Mouse (Mus musculus) T-helper 1 cell (primary cell): ENCODE measurements at regions not wholly inside any gene's neighbourhood (a gene's known extent, or its start where the extent isn't known, plus 50 kb on each side); places are given as distances from the start of the nearest gene placed in this dataset.

Source experiments
- in situ Hi-C: fragments of 300-600 bp; cut with MboI, MseI; formaldehyde crosslinking; loops from one replicate; pipeline ENCODE4 v1.15.1; 2025; ENCODE audit warnings: high pct_unique_total_duplicates

DNA sequence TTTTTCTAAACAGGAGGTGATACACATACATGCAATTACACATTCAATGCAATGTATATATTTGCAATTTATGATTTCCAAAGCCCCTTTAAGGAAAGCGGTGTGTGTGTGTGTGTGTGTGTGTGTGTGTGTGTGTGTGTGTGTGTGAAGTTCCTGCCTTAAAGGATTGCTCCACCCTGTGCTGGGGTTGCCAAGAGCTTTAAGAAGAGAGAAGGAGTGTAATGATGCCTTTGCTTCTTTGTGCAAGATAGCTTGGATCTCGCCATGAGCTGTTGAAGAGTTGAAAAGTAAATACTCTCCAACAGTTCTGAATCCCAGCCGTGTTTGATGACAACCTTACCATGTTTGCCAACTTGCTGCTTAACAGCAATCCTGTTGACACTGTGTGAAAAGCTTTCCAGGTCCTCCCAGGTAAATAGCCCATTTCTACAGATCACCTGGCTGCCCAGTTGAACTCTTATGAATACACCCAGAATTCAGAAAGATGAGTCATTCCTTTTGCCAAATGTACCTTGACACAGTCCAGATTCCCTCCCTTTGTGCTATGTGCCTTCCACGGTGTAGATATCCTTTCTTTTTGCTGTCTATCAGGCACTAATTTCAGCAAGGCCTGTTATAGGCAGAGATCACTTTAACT, 216.3 kb downstream of the Ikzf2 start:
- in situ Hi-C loops, result no loop called here

DNA sequence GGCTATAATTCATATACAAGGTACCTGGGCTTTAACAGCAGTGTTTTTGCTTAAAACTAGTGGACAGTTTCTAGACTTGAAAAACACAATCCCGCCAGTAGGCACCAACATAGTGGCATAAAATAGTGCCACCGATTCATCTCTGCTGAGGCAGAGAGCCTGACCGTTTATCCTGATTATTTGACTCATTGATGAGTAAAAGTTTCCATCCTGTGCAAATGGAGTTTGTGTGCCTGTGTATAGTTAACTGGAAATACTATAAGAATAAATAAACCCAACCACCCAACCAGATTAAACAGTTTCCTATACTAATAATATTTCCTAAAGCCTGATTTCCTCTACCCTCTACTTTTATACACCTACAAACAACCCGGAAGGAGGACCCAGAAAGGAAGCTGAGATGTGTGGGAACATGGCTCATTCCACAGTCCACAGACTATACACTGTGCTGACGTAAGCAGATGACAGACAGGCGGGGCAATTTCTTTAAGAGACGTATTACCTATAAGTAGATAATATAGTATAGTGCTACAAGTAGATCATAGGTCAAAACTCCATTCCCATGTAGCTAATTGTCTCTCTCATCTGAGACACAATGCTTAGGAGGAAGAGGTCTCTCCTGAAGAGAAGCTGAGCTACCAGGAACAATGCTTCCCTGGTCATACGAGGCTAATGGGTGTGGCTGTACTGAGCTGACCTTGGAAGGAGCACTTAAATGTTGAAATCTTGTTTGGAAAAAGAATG, 217.7 kb downstream of the Ikzf2 start:
- in situ Hi-C loops, result no loop called here

DNA sequence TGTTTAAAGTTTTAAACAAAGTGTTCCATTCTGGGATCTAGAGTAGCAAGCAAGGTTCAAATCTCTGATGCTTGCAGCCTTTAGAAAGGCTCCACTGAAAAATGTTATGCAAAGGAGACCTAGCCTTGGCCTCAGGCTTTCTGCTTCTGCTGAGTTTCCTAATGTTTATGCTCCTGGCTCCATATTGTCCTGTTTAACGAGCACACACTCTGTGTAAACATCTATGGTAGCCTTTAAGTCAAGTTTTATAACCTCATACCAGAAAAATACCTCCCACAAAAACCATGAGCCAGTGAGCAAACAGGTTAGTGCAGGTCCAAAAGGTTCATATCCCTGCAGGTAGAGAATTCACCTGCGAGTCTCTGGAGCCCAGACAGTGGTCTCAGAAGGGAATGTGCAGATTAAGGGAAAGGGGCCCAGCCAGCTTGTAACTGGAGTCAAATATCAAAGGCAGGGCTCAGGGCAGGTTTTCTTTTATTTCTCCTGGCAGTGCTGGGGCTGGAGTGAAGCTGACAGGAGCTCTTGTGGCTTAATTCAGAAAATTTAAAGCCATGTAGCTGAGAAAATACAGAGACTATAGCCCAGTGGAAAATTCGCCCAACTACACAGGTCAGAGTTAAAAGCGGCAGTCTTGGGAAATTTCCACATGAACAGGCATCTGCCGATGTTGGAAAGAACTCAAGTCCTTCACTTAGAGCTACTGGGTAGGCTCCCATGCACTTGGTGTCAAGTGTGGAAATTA, 220.3 kb downstream of the Ikzf2 start:
- in situ Hi-C loops, result no loop called here

- in situ Hi-C loops, result no loop called here
Observed at GRCm38 (mm10) chr1:69461191-69461590, 225.9 kb downstream of the Ikzf2 start.

DNA sequence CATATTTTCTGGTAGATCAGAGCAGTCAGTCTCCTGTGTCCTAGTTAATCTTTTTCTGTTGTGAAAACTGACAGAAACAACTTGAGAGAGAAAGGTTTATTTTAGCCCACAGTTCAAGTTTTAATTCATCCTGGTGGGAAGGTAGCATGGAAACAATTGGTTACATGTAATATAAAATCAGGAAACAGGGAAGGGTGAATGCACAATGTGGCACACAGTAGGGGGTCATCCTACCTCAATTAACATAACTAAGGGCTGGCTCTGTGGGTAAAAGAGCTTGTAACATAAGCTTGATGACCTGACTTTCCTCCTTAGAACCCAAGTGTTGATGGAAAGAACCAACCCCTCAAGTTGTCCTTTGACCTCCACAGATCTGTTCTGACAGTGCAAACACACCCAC, 227.1 kb downstream of the Ikzf2 start:
- in situ Hi-C loops, result no loop called here

GRCm38 (mm10) chr1:69457471-69457870, 229.6 kb downstream of the Ikzf2 start:
- in situ Hi-C loops, result no loop called here

GRCm38 (mm10) chr1:69453991-69454390, 233.1 kb downstream of the Ikzf2 start:
- in situ Hi-C loops, result no loop called here

GRCm38 (mm10) chr1:69452910-69453309, 234.1 kb downstream of the Ikzf2 start:
- in situ Hi-C loops, result no loop called here

- in situ Hi-C loops, result no loop called here
Observed at GRCm38 (mm10) chr1:69450455-69450854, 236.6 kb downstream of the Ikzf2 start.

DNA sequence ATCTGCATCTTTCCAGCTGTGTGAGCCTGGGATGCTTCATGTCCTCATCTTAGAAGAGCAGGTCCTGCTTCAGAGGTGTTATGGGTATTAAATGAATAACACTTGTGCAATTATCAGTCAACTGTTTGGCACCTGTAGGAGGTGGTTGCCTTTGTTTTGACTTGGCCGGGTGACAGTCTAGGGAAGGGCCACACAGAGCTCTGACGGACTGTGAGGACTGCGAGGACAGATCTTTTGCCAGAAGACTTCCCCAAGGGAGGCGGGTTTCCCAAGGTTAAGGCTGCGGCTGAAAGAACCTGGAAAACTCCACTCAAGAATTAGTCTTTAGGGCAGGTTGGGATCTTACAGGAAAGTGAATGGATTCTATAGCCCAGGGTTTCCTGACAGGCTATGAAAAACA, 239.8 kb downstream of the Ikzf2 start:
- in situ Hi-C loops, result no loop called here

DNA sequence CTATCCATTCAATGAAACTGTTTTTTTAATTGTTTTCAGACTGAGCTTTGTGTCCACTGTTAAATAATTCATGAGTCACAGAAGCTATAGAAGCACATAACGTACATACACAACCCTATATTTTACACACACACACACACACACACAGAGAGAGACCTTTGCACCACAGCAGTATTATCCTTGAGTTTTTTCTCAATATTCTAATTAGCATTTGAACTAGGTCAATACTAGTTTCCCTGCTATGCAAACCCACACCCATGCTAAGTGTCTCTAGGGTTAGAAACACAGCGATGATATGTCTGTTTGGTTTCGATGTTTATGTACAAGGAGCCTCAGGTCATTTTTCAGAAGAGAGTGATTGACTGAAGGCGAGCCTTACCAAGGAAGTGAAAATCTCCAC, 242.3 kb downstream of the Ikzf2 start:
- in situ Hi-C loops, result no loop called here

GRCm38 (mm10) chr1:69443466-69443865, 243.6 kb downstream of the Ikzf2 start:
- in situ Hi-C loops, result no loop called here

- in situ Hi-C loops, result no loop called here
Observed at GRCm38 (mm10) chr1:69440564-69441334, 246.3 kb downstream of the Ikzf2 start.

- in situ Hi-C loops, result no loop called here
Observed at GRCm38 (mm10) chr1:69437042-69437441, 250.0 kb downstream of the Ikzf2 start.

DNA sequence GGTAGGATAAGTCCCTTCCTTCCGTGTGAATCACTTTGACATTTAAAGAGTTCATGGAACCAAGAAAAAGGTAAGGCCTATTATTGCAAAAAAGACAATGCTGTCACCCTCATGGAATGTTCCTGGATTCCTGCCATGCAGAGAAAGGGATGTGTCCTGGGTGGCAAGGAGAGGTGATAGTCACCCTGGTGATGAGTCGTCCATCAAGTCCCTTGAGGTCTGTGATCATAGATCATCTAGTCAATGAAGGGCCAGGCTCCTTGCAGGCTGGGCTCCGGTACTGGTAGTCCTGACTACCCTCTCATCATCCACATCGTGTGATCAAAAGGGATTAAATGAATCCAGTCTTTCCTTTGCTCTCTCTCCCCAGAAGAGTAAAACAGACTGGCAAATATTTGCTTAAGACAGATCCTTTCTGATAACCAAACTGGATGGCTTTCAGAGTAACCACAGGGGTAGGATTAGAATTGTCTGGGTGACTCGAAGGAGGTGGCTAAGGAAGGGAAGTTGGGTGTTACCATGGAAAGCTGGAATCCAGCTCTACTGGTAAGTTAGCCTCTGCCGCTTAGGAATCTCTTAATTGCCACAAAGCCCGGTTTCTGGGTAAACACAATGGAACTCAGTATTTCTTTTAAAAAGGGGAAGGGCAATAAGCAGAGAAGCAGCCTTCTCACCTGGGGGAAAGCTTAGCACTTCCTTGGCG, 253.2 kb downstream of the Ikzf2 start:
- in situ Hi-C loops, result no loop called here

DNA sequence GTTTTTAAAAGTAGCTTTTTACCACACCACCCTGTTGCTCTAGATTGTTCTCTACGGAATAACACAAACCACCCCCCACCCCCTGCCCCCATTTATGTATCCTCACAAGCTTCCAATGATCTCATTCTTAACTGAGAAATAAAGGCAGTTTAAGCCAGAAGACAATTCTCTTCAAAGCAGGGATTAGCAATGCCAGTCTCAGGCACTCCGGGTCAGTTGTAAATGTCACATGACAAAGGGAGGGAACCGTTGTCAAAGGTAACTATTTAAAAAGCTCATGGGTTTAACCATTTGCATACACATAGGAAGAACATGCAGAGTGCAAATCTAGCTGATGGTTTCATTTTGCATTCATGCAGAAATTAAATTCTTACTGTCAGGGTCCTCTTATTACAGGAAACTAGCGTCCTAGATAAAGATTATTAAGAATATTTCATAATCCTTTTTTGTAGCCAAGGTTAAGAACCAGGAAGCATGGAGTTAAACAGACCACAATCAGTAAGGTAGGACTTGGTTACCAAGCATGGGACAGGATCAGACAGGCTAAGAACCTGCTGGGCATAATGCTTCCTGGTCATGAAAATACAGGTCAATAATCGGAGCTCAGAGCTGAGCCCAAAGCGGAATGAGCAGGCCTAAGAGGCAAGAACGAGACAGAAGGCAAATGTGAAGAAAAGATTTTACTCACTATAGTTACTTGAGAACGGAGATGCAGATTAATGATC, 256.2 kb downstream of the Ikzf2 start:
- in situ Hi-C loops, result no loop called here

GRCm38 (mm10) chr1:69429632-69430031, 257.4 kb downstream of the Ikzf2 start:
- in situ Hi-C loops, result no loop called here

DNA sequence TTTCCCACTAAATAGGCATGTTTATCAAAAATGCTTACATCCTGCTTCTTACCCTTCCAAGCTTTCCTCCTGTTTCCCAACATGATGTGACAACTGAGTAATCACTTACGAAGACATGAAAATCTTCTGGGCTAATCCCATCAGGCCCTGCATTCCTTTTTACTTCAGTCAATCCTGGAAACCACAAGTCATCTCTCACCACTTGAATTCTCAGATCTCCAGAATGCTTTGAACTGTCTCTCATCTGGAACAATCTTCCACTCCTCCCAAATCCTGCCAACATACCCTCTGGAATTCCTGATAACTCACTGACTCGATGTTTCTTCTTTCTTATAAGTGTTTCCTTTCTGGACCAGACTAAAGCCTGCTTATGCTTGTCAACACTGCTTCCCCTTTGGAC, 289.4 kb downstream of the Ikzf2 start:
- in situ Hi-C loops, result no loop called here

GRCm38 (mm10) chr1:69382374-69382773, 274.5 kb upstream of the Erbb4 start:
- in situ Hi-C loops, result no loop called here

GRCm38 (mm10) chr1:69379741-69380140, 271.9 kb upstream of the Erbb4 start:
- in situ Hi-C loops, result no loop called here
